Mouse (Mus musculus) midbrain, embryonic 12.5 days (tissue): ENCODE results near the gene Nrd1. TPM values are rescaled to one million over a fixed set of nuclear protein-coding genes. Genes with fewer than 3 reads are reported as not detected.

ENCODE experiments used
- ATAC-seq: fragments of 200-750 bp; cut with Nextera tagmentation; 2 replicates; pipeline ENCODE4 v1.8.0; 2017; ENCODE audit warnings: low read depth, moderate TSS enrichment, moderate library complexity; ENCODE audit not compliant: low FRiP score
- H3K27ac ChIP-seq: fragments of 300-500 bp; sonication (generic); replicated peaks from 2 replicates; pipeline ENCODE4 v1.5.1; 2016; ENCODE audit warnings: mild to moderate bottlenecking
- H3K27me3 ChIP-seq: fragments of 300-500 bp; sonication (generic); 2 replicates; pipeline ENCODE4 v1.6.1; 2016; ENCODE audit warnings: mild to moderate bottlenecking
- H3K36me3 ChIP-seq: fragments of 300-500 bp; sonication (generic); 2 replicates; pipeline ENCODE4 v1.6.1; 2016
- H3K4me1 ChIP-seq: fragments of 300-500 bp; sonication (generic); 2 replicates; pipeline ENCODE4 v1.6.1; 2016
- H3K4me2 ChIP-seq: fragments of 300-500 bp; sonication (generic); replicated peaks from 2 replicates; pipeline ENCODE4 v1.6.1; 2016; ENCODE audit warnings: mild to moderate bottlenecking, moderate library complexity
- H3K4me3 ChIP-seq: fragments of 300-500 bp; sonication (generic); 2 replicates; pipeline ENCODE4 v1.5.1; 2016; ENCODE audit warnings: mild to moderate bottlenecking
- H3K9ac ChIP-seq: fragments of 300-500 bp; sonication (generic); replicated peaks from 2 replicates; pipeline ENCODE4 v1.6.1; 2016; ENCODE audit warnings: mild to moderate bottlenecking, moderate library complexity
- H3K9me3 ChIP-seq: fragments of 300-500 bp; sonication (generic); 2 replicates; pipeline ENCODE4 v1.6.1; 2016; ENCODE audit warnings: mild to moderate bottlenecking
- WGBS: fragments of 180-500 bp; shearing (Covaris S2); methylation state at CpG from one replicate; pipeline ENCODE4 v1.1.7; 2016; 5-methylcytosine and 5-hydroxymethylcytosine counted together
- polyA plus RNA-seq: library from polyadenylated mRNA; unstranded; fragments of >200 nt; fragmentation: Nextera tagmentation; extraction: Ambion mirVana; gene quantifications from 2 replicates; pipeline ENCODE4 v1.2.1, GENCODE M21; 2016

Gene Nrd1
- polyA plus RNA-seq, 1 experiment from 2014 or later = 107 TPM

DNA sequence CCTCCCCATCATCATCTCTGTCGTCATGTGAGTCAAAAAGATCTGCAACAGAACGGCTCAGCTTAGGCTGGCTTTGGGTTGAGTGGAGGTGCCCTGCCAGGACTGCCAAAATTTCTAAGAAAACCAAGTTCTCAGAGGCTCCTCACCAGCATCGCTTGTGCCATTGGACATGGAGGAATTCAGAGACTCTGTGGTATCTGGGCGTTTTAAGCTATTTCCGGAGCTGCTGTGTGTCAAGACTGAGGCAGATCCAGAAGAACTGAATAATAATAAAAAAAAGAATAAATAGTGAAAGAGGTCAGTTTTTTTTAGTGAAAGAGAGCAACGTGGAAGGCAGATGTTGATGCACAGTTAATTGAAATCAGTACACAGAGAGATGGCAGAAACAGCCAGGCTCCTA is 72.4 kb downstream of the Nrd1 start:
- Histone ChIP-seq H3K4me1 (peaks cover 5% of the 10 kb centered on the region; the same call in 1 of the 2 replicates), H3K36me3 (peaks cover 18% of the 10 kb centered on the region), H3K27ac (no peak overlapping the region), H3K27me3 (no peaks in the 10 kb centered on the region), H3K9me3 (no peaks in the 10 kb centered on the region), H3K4me2 (no peak overlapping the region), H3K9ac (no peak overlapping the region), H3K4me3 (no peak overlapping the region)
- ATAC-seq = no peak
- WGBS = 89% methylated on average over 6 of the region's 6 CpGs

DNA sequence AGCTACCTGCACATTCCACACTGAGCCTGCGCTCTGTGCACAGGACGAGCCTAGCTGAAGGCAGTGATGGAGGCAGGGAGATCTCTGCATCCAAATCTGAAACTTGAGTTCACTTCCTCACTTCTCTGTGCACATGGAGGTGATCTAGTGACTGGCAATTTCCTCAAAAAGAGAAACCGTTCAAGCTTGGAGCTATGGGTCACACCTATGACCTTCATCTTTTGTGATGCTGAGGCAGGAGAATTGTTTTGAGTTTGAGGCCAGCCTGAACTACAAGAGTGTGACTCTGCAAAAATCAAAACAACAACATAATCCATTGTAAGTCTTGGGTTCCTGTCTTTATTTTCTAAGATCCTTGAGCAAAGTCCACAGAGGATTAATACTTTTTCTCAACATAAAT is 72.8 kb downstream of the Nrd1 start:
- H3K4me3 ChIP-seq = no peak overlapping the region
- peaks cover 18% of the 10 kb centered on the region for H3K36me3 ChIP-seq
- no peak overlapping the region for H3K9ac ChIP-seq
- peaks cover 5% of the 10 kb centered on the region; the same call in 1 of the 2 replicates for H3K4me1 ChIP-seq
- ATAC-seq = no peak
- H3K27ac ChIP-seq = no peak overlapping the region
- H3K27me3 ChIP-seq = no peaks in the 10 kb centered on the region
- H3K4me2 ChIP-seq = no peak overlapping the region
- 88% methylated on average over 3 of the region's 3 CpGs for WGBS
- H3K9me3 ChIP-seq = no peaks in the 10 kb centered on the region

DNA sequence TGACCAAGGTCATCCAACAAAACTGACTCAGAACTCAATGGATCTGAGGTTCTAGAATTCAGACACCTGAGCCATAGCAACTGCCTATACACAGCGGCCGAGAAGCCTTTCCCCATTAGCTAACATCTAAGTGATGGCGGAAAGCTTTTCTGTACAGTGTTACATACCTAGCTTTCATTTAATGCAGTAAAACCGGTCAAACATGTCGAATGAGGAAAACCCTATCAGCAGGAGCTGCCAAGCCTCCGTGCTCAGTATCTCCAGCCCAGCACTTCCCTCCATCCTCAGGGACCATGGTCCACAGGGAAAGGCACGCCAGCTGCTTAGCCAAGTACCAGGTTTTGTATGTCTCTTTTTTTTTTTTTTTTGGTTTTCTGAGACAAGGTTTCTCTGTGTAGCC is 78.5 kb downstream of the Nrd1 start:
- Histone ChIP-seq H3K36me3 (peaks cover 25% of the 10 kb centered on the region), H3K4me2 (no peak overlapping the region)
- 93% methylated on average over 7 of the region's 7 CpGs for WGBS

DNA sequence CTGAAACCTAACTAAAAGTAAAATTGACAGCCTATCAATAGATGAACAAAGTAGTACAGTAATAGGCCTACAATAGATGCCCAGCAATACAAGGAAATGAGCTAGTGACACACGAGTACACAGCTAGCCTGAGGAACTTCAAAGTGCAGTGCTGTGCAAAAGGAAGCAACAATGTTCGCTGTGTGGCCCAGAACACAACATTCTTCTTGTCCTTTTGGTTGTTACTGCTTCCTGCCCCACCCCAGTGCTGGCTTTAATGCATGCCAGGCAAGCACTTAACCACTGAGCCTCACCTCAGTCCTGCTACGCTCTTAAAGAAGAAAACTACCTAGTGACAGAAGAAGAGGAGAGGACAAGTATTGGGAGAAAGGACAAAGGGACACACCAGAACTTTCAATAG is 79.2 kb downstream of the Nrd1 start:
- Histone ChIP-seq H3K4me1 (no peaks in the 10 kb centered on the region), H3K36me3 (peaks cover 25% of the 10 kb centered on the region)

More for the DNA sequence above, 78.5 kb downstream of the Nrd1 start:
- Histone ChIP-seq H3K27me3 (no peaks in the 10 kb centered on the region), H3K27ac (no peak overlapping the region), H3K9ac (no peak overlapping the region), H3K9me3 (no peaks in the 10 kb centered on the region), H3K4me3 (no peak overlapping the region), H3K4me1 (no peaks in the 10 kb centered on the region)
- no peak for ATAC-seq

DNA sequence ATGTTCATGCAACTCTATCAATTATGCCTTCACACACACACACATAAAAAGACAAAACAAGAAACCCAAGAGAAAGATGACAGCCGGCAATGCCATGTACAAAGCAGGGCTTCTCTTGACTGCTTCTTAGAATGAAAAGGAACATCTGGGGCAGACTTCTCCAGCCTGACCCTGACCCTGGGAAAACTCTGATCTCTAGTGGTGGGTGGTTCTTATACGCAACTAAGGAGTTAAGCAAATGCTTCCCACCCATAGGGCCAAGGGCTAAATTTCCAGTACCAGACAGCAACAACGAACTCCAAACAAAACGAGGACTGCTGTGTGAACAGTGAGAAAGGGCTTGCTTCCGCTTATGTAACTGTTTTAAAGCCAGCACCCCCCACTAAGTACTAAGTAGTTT is 79.7 kb downstream of the Nrd1 start:
- Histone ChIP-seq H3K4me2 (no peak overlapping the region), H3K9me3 (no peaks in the 10 kb centered on the region), H3K36me3 (peaks cover 25% of the 10 kb centered on the region), H3K4me1 (no peaks in the 10 kb centered on the region), H3K27ac (no peak overlapping the region), H3K27me3 (no peaks in the 10 kb centered on the region), H3K9ac (no peak overlapping the region), H3K4me3 (no peak overlapping the region)
- WGBS = 73% methylated on average over 5 of the region's 5 CpGs
- no peak for ATAC-seq

More for the DNA sequence above, 79.2 kb downstream of the Nrd1 start:
- Histone ChIP-seq H3K4me2 (no peak overlapping the region), H3K4me3 (no peak overlapping the region), H3K9ac (no peak overlapping the region), H3K27ac (no peak overlapping the region), H3K9me3 (no peaks in the 10 kb centered on the region), H3K27me3 (no peaks in the 10 kb centered on the region)
- WGBS = 82% methylated on average over 3 of the region's 3 CpGs
- no peak for ATAC-seq

DNA sequence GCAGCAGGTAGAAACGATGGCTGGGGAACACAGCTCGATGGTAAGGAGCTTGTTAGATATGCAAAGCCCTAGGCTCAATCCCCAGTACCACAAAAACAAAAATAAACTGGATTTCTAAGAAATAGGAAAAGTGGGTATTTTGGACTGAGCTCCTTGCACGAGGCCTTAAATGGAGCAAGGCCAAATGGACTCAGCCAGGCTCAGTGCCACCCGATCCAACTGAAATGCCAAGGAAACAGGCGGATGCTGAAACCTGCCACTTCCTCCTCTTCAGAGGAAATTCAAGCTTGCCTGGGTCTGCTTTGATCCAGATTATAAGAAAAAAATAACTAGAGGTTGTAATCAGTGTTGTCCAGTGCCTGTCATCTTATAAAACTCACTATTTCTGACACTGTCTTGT is 88.7 kb downstream of the Nrd1 start:
- H3K4me1 ChIP-seq = no peaks in the 10 kb centered on the region
- WGBS = 88% methylated on average over 5 of the region's 5 CpGs
- ATAC-seq = no peak
- H3K36me3 ChIP-seq = no peaks in the 10 kb centered on the region
- H3K9ac ChIP-seq = no peak overlapping the region
- H3K9me3 ChIP-seq = no peaks in the 10 kb centered on the region
- H3K27ac ChIP-seq = no peak overlapping the region
- H3K27me3 ChIP-seq = no peaks in the 10 kb centered on the region
- H3K4me2 ChIP-seq = no peak overlapping the region
- no peak overlapping the region for H3K4me3 ChIP-seq

DNA sequence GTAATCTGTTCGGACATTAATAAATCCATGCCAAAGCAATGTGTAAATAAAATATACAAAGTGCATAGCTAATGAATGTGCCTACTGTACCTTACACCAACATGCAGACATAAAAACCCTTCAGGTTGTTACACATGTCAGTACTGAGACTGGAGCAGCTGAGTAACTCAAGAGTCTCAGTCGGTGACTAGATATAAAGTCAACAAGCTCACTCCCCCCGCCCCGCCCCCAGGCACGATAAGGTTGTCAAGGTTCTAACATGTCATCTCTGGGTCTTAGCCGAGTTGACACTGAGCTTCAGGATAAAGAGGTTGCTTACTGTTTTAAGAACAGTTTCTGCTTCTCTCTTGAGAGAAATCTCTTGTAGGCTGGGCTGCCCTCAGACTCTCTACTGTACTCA is 89.5 kb downstream of the Nrd1 start:
- Histone ChIP-seq H3K36me3 (no peaks in the 10 kb centered on the region), H3K9me3 (no peaks in the 10 kb centered on the region), H3K4me2 (no peak overlapping the region), H3K4me1 (no peaks in the 10 kb centered on the region), H3K27ac (no peak overlapping the region), H3K4me3 (no peak overlapping the region), H3K27me3 (no peaks in the 10 kb centered on the region), H3K9ac (no peak overlapping the region)
- no peak for ATAC-seq
- 85% methylated on average over 6 of the region's 6 CpGs for WGBS

DNA sequence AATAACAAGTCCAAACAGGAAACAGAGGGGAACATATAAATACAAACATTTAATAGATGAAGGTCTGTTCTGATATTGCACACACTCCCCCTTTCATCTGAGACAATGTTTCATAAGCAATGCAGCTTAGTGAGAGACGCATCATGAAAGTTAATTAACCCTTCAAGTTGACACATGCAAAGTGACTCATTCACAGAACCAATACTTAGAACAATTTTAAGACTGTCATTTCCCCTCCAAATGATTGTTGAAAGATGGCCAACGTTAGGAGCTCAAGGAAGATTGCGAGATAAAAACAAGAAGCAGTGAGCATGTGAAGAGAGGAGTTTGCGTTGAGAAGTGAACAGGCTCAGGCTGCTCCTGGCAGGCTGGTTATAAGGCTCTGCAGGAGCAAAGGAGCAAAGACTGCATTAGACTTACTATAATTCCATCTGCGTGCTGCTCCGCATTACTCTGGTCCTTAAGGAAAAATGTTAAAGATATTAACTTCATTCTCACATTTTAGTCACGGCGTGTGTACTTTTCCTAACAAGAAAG is 90.9 kb downstream of the Nrd1 start:
- no peak overlapping the region for H3K4me2 ChIP-seq
- no peak for ATAC-seq
- no peak overlapping the region for H3K9ac ChIP-seq
- no peaks in the 10 kb centered on the region for H3K27me3 ChIP-seq
- 93% methylated on average over 8 of the region's 8 CpGs for WGBS
- H3K9me3 ChIP-seq = no peaks in the 10 kb centered on the region
- H3K36me3 ChIP-seq = no peaks in the 10 kb centered on the region
- no peak overlapping the region for H3K4me3 ChIP-seq
- H3K4me1 ChIP-seq = no peaks in the 10 kb centered on the region
- no peak overlapping the region for H3K27ac ChIP-seq

DNA sequence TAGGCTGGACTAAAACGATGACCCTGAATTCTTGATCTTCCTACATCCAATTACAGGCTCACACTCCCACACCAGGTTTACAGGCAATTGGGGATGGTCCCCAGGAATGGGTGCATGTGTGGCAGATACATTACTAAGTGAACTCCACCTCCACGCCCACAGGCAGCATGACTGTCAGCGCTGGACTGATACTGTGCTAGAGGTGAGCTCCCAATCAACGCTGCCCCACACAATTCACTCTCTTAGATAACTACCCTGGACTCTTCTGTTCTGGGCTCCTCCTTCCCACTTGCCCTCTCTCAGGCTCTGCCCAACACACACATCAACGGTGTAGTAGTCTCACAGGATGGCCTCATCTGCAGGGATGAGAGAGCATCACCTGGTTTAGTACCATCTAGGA is 91.9 kb downstream of the Nrd1 start:
- no peak overlapping the region for H3K27ac ChIP-seq
- WGBS = 88% methylated on average over 5 of the region's 5 CpGs

DNA sequence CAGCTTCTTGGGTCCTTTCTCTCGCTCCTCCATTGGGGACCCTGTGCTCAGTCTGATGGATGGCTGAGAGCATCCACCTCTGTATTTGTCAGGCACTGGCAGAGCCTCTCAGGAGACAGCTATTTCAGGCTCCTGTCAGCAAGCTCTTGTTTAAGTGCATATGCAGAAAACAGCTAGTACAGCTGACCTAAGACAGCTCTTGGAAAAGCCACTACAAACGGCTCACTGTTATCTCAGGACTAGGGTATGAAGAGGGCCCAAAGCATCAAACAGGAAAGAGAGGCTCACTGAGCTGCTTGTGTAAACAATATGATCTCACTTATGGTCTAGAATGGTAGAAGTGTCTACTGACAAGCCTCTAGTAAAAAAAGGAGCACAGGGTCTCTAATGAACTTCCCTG is 93.8 kb downstream of the Nrd1 start:
- ATAC-seq = no peak
- Histone ChIP-seq H3K36me3 (no peaks in the 10 kb centered on the region), H3K4me3 (no peak overlapping the region), H3K4me1 (no peaks in the 10 kb centered on the region), H3K4me2 (no peak overlapping the region), H3K27me3 (no peaks in the 10 kb centered on the region), H3K9ac (no peak overlapping the region), H3K9me3 (no peaks in the 10 kb centered on the region), H3K27ac (no peak overlapping the region)
- 77% methylated on average over 2 of the region's 2 CpGs for WGBS

More for the DNA sequence above, 91.9 kb downstream of the Nrd1 start:
- Histone ChIP-seq H3K4me3 (no peak overlapping the region), H3K4me2 (no peak overlapping the region), H3K4me1 (no peaks in the 10 kb centered on the region), H3K9ac (no peak overlapping the region), H3K36me3 (no peaks in the 10 kb centered on the region), H3K9me3 (no peaks in the 10 kb centered on the region), H3K27me3 (no peaks in the 10 kb centered on the region)
- no peak for ATAC-seq

DNA sequence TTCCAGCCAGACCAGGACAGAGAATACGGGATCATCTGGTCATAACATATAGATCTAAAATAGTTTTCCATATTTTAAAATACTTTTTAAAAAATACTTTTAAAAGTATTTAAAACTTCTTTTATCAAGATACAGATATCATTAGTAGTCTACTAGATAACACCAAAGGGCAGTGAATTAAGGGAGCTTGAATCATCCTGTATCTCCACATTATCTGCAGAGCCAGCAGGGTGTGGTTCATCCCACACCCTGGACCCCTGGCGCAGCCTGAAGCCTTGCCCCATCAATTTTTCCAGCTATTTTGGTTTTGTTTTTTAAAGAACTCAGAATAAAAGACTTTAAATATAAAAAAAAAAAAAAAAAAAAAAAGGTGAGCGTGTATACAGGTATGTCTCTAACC is 98.4 kb downstream of the Nrd1 start:
- Histone ChIP-seq H3K4me3 (no peak overlapping the region), H3K36me3 (peaks cover 4% of the 10 kb centered on the region), H3K27me3 (no peaks in the 10 kb centered on the region), H3K27ac (no peak overlapping the region), H3K9me3 (no peaks in the 10 kb centered on the region), H3K4me1 (no peaks in the 10 kb centered on the region), H3K9ac (no peak overlapping the region), H3K4me2 (no peak overlapping the region)
- 96% methylated on average over 3 of the region's 3 CpGs for WGBS
- no peak for ATAC-seq

DNA sequence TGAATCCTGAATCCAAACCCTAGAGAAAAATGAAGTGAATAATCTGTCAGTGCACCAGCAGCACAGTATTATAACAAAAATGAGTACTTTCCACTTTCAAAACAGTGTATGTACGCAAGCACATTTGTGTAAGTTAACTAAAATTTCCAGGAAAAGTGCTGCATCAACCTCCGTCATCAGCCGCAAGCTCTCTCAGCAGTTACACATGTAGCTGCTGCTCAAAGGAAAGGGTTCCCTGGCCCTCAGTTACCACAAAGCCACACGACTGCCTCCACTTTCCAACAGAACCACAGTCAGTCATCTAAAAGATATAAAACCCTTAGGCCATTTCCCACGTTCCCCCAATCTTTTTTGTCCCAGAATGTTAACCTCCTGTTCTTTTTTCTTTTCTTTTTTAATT is 102.1 kb downstream of the Nrd1 start:
- H3K27ac ChIP-seq = no peak overlapping the region
- no peak overlapping the region for H3K4me3 ChIP-seq
- no peaks in the 10 kb centered on the region for H3K4me1 ChIP-seq
- no peaks in the 10 kb centered on the region for H3K27me3 ChIP-seq
- 95% methylated on average over 5 of the region's 5 CpGs for WGBS
- H3K9ac ChIP-seq = no peak overlapping the region
- H3K9me3 ChIP-seq = no peaks in the 10 kb centered on the region
- no peak for ATAC-seq
- no peak overlapping the region for H3K4me2 ChIP-seq
- H3K36me3 ChIP-seq = peaks cover 4% of the 10 kb centered on the region

DNA sequence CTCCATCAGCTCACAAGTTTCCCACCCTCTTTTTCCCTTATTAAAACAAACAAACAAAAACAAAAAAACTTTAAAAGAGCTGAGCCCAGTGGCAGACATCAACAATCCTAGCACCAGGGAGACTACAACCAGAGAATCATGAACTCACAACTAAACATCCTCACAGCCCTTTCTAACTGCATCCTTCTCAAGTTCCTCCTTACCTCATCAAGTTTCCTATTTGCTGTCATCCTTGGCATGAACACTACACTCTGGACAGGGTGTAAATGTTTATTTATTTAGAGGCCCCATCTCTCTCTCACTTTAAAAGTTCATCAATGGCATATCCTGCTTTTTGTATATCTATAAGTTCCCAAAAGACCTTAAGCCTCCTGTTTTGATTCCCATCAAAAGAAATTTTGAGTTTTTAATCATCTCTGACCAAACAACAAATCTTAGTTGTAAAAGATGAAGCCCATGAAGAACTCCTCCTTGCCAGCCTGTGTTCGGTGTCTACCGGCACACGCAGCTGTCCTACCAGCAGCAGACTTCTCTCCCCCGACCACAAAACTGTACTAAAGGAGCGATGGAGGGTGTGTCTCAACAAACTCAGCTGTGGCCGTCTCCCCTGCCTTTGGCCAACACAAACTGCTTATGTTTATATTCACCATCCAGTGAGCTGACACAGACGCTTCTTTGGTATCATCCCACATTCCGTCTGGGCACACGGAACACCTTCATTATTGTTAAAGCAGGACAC is 102.9 kb downstream of the Nrd1 start:
- no peak for ATAC-seq

More for the DNA sequence above, 102.9 kb downstream of the Nrd1 start:
- WGBS = 83% methylated on average over 9 of the region's 9 CpGs
- Histone ChIP-seq H3K36me3 (peaks cover 4% of the 10 kb centered on the region), H3K4me2 (no peak overlapping the region), H3K4me3 (no peak overlapping the region), H3K9me3 (no peaks in the 10 kb centered on the region), H3K27me3 (no peaks in the 10 kb centered on the region), H3K4me1 (no peaks in the 10 kb centered on the region), H3K9ac (no peak overlapping the region), H3K27ac (no peak overlapping the region)
